Mouse (Mus musculus) right cerebral cortex, postnatal 10 days (tissue): ENCODE results near the gene Mrpl39.

Source experiments
- DNase-seq, 2 experiments: peaks; one replicate each; pipeline ENCODE4 v3.0.0; 2021; ENCODE audit warnings: low spot score in 2 of 2

The Mrpl39 gene

GRCm38 (mm10) chr16:84735166-84736105 lies at the start of gene Mrpl39:
Mrpl39 (minus strand) TSS chr16:84735742.
- peak; percentile 96 to 97 for DNase-seq

- DNase-seq = no peak
Measured at GRCm38 (mm10) chr16:84784966-84785365, 49.4 kb upstream of the Mrpl39 start.

GRCm38 (mm10) chr16:84783279-84783678 lies 47.7 kb upstream of the Mrpl39 start:
- peak; percentile 33 to 34 for DNase-seq

- no peak for DNase-seq
Measured at GRCm38 (mm10) chr16:84779718-84780117, 44.2 kb upstream of the Mrpl39 start.

- no peak for DNase-seq
Measured at GRCm38 (mm10) chr16:84778861-84779630, 43.5 kb upstream of the Mrpl39 start.

GRCm38 (mm10) chr16:84778431-84778830 lies 42.9 kb upstream of the Mrpl39 start:
- no peak for DNase-seq

- no peak for DNase-seq
Measured at GRCm38 (mm10) chr16:84776089-84776784, 40.7 kb upstream of the Mrpl39 start.

GRCm38 (mm10) chr16:84775356-84775755 lies 39.8 kb upstream of the Mrpl39 start:
- no peak for DNase-seq

- peak; percentile 75 to 81 for DNase-seq
Measured at GRCm38 (mm10) chr16:84774761-84775231, 39.3 kb upstream of the Mrpl39 start.

GRCm38 (mm10) chr16:84774003-84774703 lies 38.6 kb upstream of the Mrpl39 start, which contains the start of gene Jam2:
Jam2 (plus strand) TSS chr16:84774123.
- peak; percentile 75 to 76 for DNase-seq

GRCm38 (mm10) chr16:84773268-84773861 lies 37.8 kb upstream of the Mrpl39 start:
- no peak for DNase-seq

- no peak for DNase-seq
Measured at GRCm38 (mm10) chr16:84772496-84773267, 37.1 kb upstream of the Mrpl39 start.

GRCm38 (mm10) chr16:84771461-84771860 lies 35.9 kb upstream of the Mrpl39 start:
- no peak for DNase-seq

- DNase-seq = no peak
Measured at GRCm38 (mm10) chr16:84770891-84771290, 35.3 kb upstream of the Mrpl39 start.

- DNase-seq = no peak
Measured at GRCm38 (mm10) chr16:84769619-84770464, 34.3 kb upstream of the Mrpl39 start.

GRCm38 (mm10) chr16:84769182-84769581 lies 33.6 kb upstream of the Mrpl39 start:
- no peak for DNase-seq

- no peak for DNase-seq
Measured at GRCm38 (mm10) chr16:84767956-84768355, 32.4 kb upstream of the Mrpl39 start.

GRCm38 (mm10) chr16:84745721-84746306 lies 10.3 kb upstream of the Mrpl39 start:
- DNase-seq = no peak
